ENCODE assay signal across 8 mouse cellular contexts in genomic region chr7:72305971-72306370, GRCm38 (mm10). TPM values are rescaled to one million over a fixed set of nuclear protein-coding genes. Genes with fewer than 3 reads are reported as not detected.
DNase-seq lines count a peak whose midpoint lies in the region; ATAC-seq and TF ChIP-seq lines count a peak whose summit lies in the region.

No protein-coding gene starts in this region.

- TF ChIP-seq CTCF in liver, adult 2 months (IDR thresholded peaks at IDR 0.05; ENCODE audit: low read depth, low read length): no peak

- TF ChIP-seq POLR2A in liver, adult 2 months (IDR thresholded peaks at IDR 0.05; ENCODE audit: extremely low read depth, insufficient read depth, low read length): no peak

- WGBS in liver, adult 2 months: under 1% methylated on average over 14 of the region's 14 CpGs
- under 1% methylated on average over 14 of the region's 14 CpGs for WGBS in forebrain, embryonic 12.5 days

- H3K9ac ChIP-seq in liver, adult 2 months (ENCODE audit: low read depth, low read length): peak overlapping the region; percentile 88
- H3K9ac ChIP-seq in forebrain, embryonic 12.5 days: 0 out of 2 replicates have a peak overlapping the region, but pooled peaks have one; percentile 44

- peak overlapping the region; percentile 90 for H3K4me3 ChIP-seq in liver, adult 2 months (ENCODE audit: insufficient read depth, low read depth, low read length)
- peak overlapping the region; percentile 50 for H3K4me3 ChIP-seq in forebrain, embryonic 12.5 days (replicated peaks)

- H3K27ac ChIP-seq in liver, adult 2 months (replicated peaks; ENCODE audit: insufficient read depth, low read depth, low read length): peak overlapping the region; percentile 85
- no peak overlapping the region for H3K27ac ChIP-seq in forebrain, embryonic 12.5 days

- ATAC-seq in forebrain, embryonic 12.5 days (ENCODE audit: low FRiP score): no peak

- H3K9me3 ChIP-seq in forebrain, embryonic 12.5 days: no peaks in the 10 kb centered on the region

- H3K4me1 ChIP-seq in liver, adult 2 months (ENCODE audit: control insufficient read depth, insufficient read depth, low read length): peaks cover 11% of the 10 kb centered on the region
- H3K4me1 ChIP-seq in forebrain, embryonic 12.5 days: peaks cover 14% of the 10 kb centered on the region

- peak overlapping the region; percentile 97 for H3K4me2 ChIP-seq in forebrain, embryonic 12.5 days

- peak; percentile 80 for DNase-seq in liver, adult 2 months (ENCODE audit: extremely low read depth, low read depth, low spot score)
- no peak for DNase-seq in liver
- DNase-seq in kidney, adult 9 months: peak; percentile 3
- DNase-seq in lung, postnatal 14 days: peak; percentile 34
- no peak for DNase-seq in layer of hippocampus, postnatal 14 days (ENCODE audit: low spot score in 2 of 2)
- no peak for DNase-seq in frontal cortex, adult 2 months (ENCODE audit: extremely low spot score in 1 of 2, low spot score in 1 of 2)
- DNase-seq in urinary bladder, postnatal 14 days (ENCODE audit: low spot score): no peak

- no peaks in the 10 kb centered on the region for H3K36me3 ChIP-seq in liver, adult 2 months (ENCODE audit: control insufficient read depth, insufficient read depth, low read length)
- H3K36me3 ChIP-seq in forebrain, embryonic 12.5 days (replicated peaks): no peaks in the 10 kb centered on the region

- H3K79me2 ChIP-seq in liver, adult 2 months (ENCODE audit: control insufficient read depth, insufficient read depth, low read length): peaks cover 9% of the 10 kb centered on the region

- no peaks in the 10 kb centered on the region for H3K27me3 ChIP-seq in liver, adult 2 months (ENCODE audit: control insufficient read depth, insufficient read depth, low read length)
- H3K27me3 ChIP-seq in forebrain, embryonic 12.5 days: peaks cover 31% of the 10 kb centered on the region

RNA-seq across cellular contexts. Expression of gene Mctp2, which starts 0.4 kb away (rescaled TPM):
- 11.8 and 16.7 TPM in 2 replicates for total RNA-seq in liver, adult 2 months (2014; rRNA removed)
- 3.5 and 5.4 TPM in 2 replicates for polyA plus RNA-seq in liver, adult 2 months (2012; rRNA removed)
- 0.22 and 0.63 TPM in 2 replicates for polyA plus RNA-seq in forebrain, embryonic 12.5 days (2016; fragmentation: Nextera tagmentation; extraction: Ambion mirVana)
- total RNA-seq in layer of hippocampus, postnatal 14 days (2021): 1 to 10 TPM; 1.3 to 1.8 TPM
- polyA plus RNA-seq in frontal cortex, adult 2 months (2012; rRNA removed): 0.78 and 1.1 TPM in 2 replicates

Comparison
In these comparisons a context has a peak if more than half of its experiments do, and no peak if none do; other contexts are left out.
1. DNase-seq: peak in liver, adult 2 months (single experiment), kidney, adult 9 months (single experiment) and lung, postnatal 14 days (single experiment); none in liver (single experiment), layer of hippocampus, postnatal 14 days (0 of 2), frontal cortex, adult 2 months (0 of 2) and urinary bladder, postnatal 14 days (single experiment).